13 mouse cellular contexts compared by ENCODE assay signal in genomic region chr13:42980581-42980980, GRCm38 (mm10).
DNase-seq lines count a peak whose midpoint lies in the region; ATAC-seq and TF ChIP-seq lines count a peak whose summit lies in the region.
"Had no signal": no experiment of that assay in that cellular context is flagged by ENCODE, and none has a peak within 500 bp of the region (broad histone marks: within the 10 kb centered on the region; RNA-seq: fewer than 3 reads in every experiment).

No protein-coding gene starts in this region.

- no peak for DNase-seq in left cerebral cortex, adult 2 months (ENCODE audit: extremely low spot score in 1 of 2, low spot score in 2 of 2)
- DNase-seq in left cerebral cortex, postnatal 14 days (ENCODE audit: low spot score in 2 of 2), result no peak
- peak; percentile 49 for DNase-seq in cerebellum, adult 9-10 months
- DNase-seq in gastrocnemius, adult 8-10 months (ENCODE audit: low spot score in 2 of 2), result no peak
- DNase-seq in frontal cortex, postnatal 25 days (ENCODE audit: low spot score in 2 of 2), result no peak
- DNase-seq: adrenal gland, postnatal 14 days; B cell, adult 2 months; gastrocnemius, postnatal 36 days; liver, postnatal 0 days had no signal

- H3K9me3 ChIP-seq in forebrain, embryonic 13.5 days (replicated peaks), result no peaks in the 10 kb centered on the region
- no peaks in the 10 kb centered on the region for H3K9me3 ChIP-seq in forebrain, embryonic 15.5 days
- H3K9me3 ChIP-seq in midbrain, embryonic 15.5 days, result no peaks in the 10 kb centered on the region

- no peak overlapping the region for H3K9ac ChIP-seq in forebrain, embryonic 13.5 days
- H3K9ac ChIP-seq in forebrain, embryonic 15.5 days (replicated peaks), result no peak overlapping the region
- H3K9ac ChIP-seq in midbrain, embryonic 15.5 days, result no peak overlapping the region
- H3K9ac ChIP-seq: liver, postnatal 0 days had no signal

- whole genome bisulfite sequencing in forebrain, embryonic 13.5 days, result 55% methylated on average over 4 of the region's 4 CpGs
- 64% methylated on average over 4 of the region's 4 CpGs for WGBS in forebrain, embryonic 15.5 days
- 46% methylated on average over 4 of the region's 4 CpGs for WGBS in midbrain, embryonic 15.5 days

- no peaks in the 10 kb centered on the region for H3K27me3 ChIP-seq in forebrain, embryonic 13.5 days
- no peaks in the 10 kb centered on the region for H3K27me3 ChIP-seq in forebrain, embryonic 15.5 days
- no peaks in the 10 kb centered on the region for H3K27me3 ChIP-seq in midbrain, embryonic 15.5 days (replicated peaks)

- 0 out of 2 replicates have a peak overlapping the region, but pooled peaks have one; percentile 19 for H3K27ac ChIP-seq in forebrain, embryonic 13.5 days
- no peak overlapping the region; the same call in 1 of the 2 replicates for H3K27ac ChIP-seq in forebrain, embryonic 15.5 days (replicated peaks)
- H3K27ac ChIP-seq in left cerebral cortex, adult 2 months, result 0 out of 2 replicates have a peak overlapping the region, but pooled peaks have one; percentile 24
- H3K27ac ChIP-seq in midbrain, embryonic 15.5 days, result peak overlapping the region; percentile 10; the same call in 1 of the 2 replicates

- intact Hi-C loops in left cerebral cortex, adult 2 months (cut with DNase I), result no loop called here
- intact Hi-C loops in left cerebral cortex, postnatal 14 days (cut with DNase I), result no loop called here

- no peak for ATAC-seq in forebrain, embryonic 13.5 days
- no peak for ATAC-seq in forebrain, embryonic 15.5 days (replicated peaks)
- no peak for ATAC-seq in midbrain, embryonic 15.5 days (replicated peaks)
- ATAC-seq: liver, postnatal 0 days had no signal

- H3K4me2 ChIP-seq in forebrain, embryonic 13.5 days, result no peak overlapping the region
- no peak overlapping the region for H3K4me2 ChIP-seq in forebrain, embryonic 15.5 days (replicated peaks)
- H3K4me2 ChIP-seq in midbrain, embryonic 15.5 days, result no peak overlapping the region

- no peak for TF ChIP-seq CTCF in left cerebral cortex, adult 2 months (IDR thresholded peaks at IDR 0.05)

- no peak overlapping the region for H3K4me3 ChIP-seq in forebrain, embryonic 13.5 days
- no peak overlapping the region for H3K4me3 ChIP-seq in forebrain, embryonic 15.5 days
- H3K4me3 ChIP-seq in left cerebral cortex, adult 2 months, result no peak overlapping the region
- H3K4me3 ChIP-seq in midbrain, embryonic 15.5 days, result no peak overlapping the region
- H3K4me3 ChIP-seq: erythroblast, embryonic 14.5 days had no signal

- H3K36me3 ChIP-seq in forebrain, embryonic 13.5 days (ENCODE audit: poor library complexity, severe bottlenecking), result no peaks in the 10 kb centered on the region
- H3K36me3 ChIP-seq in forebrain, embryonic 15.5 days, result no peaks in the 10 kb centered on the region
- H3K36me3 ChIP-seq in midbrain, embryonic 15.5 days (replicated peaks), result no peaks in the 10 kb centered on the region

- peaks cover 10% of the 10 kb centered on the region for H3K4me1 ChIP-seq in forebrain, embryonic 13.5 days
- H3K4me1 ChIP-seq in forebrain, embryonic 15.5 days, result 0 out of 2 replicates have a peak, but pooled peaks cover 12% of the 10 kb centered on the region
- peaks cover 9% of the 10 kb centered on the region for H3K4me1 ChIP-seq in midbrain, embryonic 15.5 days
